16 mouse cellular contexts compared by ENCODE assay signal in genomic region chr12:80011916-80012315, GRCm38 (mm10).
DNase-seq lines count a peak whose midpoint lies in the region; ATAC-seq and TF ChIP-seq lines count a peak whose summit lies in the region.
"Had no signal": no experiment of that assay in that cellular context is flagged by ENCODE, and none has a peak within 500 bp of the region (broad histone marks: within the 10 kb centered on the region; RNA-seq: fewer than 3 reads in every experiment).

No protein-coding gene starts in this region.

- H3K9me3 ChIP-seq in lung, postnatal 0 days (ENCODE audit: low read length), result no peaks in the 10 kb centered on the region
- no peaks in the 10 kb centered on the region for H3K9me3 ChIP-seq in heart, embryonic 16.5 days (replicated peaks; ENCODE audit: control insufficient read depth, low read length)
- no peaks in the 10 kb centered on the region for H3K9me3 ChIP-seq in intestine, embryonic 15.5 days
- H3K9me3 ChIP-seq: forebrain, embryonic 13.5 days; liver, embryonic 13.5 days; neural tube, embryonic 12.5 days had no signal

- no peak overlapping the region for H3K4me2 ChIP-seq in lung, postnatal 0 days (replicated peaks; ENCODE audit: low read depth, low read length)
- no peak overlapping the region for H3K4me2 ChIP-seq in heart, embryonic 16.5 days (ENCODE audit: low read depth, low read length)
- no peak overlapping the region for H3K4me2 ChIP-seq in intestine, embryonic 15.5 days (replicated peaks)
- H3K4me2 ChIP-seq: forebrain, embryonic 13.5 days; hindbrain, embryonic 14.5 days; liver, embryonic 13.5 days; neural tube, embryonic 12.5 days had no signal

- peaks cover 14% of the 10 kb centered on the region for H3K4me1 ChIP-seq in lung, postnatal 0 days (ENCODE audit: insufficient read depth, low read depth, low read length)
- H3K4me1 ChIP-seq in heart, embryonic 16.5 days (ENCODE audit: control insufficient read depth, insufficient read depth, low read length), result peaks cover 35% of the 10 kb centered on the region
- H3K4me1 ChIP-seq in intestine, embryonic 15.5 days (replicated peaks), result peaks cover 11% of the 10 kb centered on the region

- no peaks in the 10 kb centered on the region for H3K36me3 ChIP-seq in lung, postnatal 0 days (ENCODE audit: insufficient read depth, low read length)
- H3K36me3 ChIP-seq in heart, embryonic 16.5 days (ENCODE audit: control insufficient read depth, insufficient read depth), result no peaks in the 10 kb centered on the region
- H3K36me3 ChIP-seq in intestine, embryonic 15.5 days, result no peaks in the 10 kb centered on the region
- H3K36me3 ChIP-seq: liver, embryonic 13.5 days; neural tube, embryonic 12.5 days had no signal

- H3K27me3 ChIP-seq in lung, postnatal 0 days (replicated peaks; ENCODE audit: insufficient read depth, low read length), result no peaks in the 10 kb centered on the region
- H3K27me3 ChIP-seq in heart, embryonic 16.5 days (ENCODE audit: control insufficient read depth, insufficient read depth, low read length), result no peaks in the 10 kb centered on the region
- H3K27me3 ChIP-seq in intestine, embryonic 15.5 days (replicated peaks), result no peaks in the 10 kb centered on the region
- H3K27me3 ChIP-seq: forebrain, embryonic 13.5 days; liver, embryonic 13.5 days; neural tube, embryonic 12.5 days had no signal

- peak; percentile 18 for ATAC-seq in lung, postnatal 0 days
- peak; percentile 76 for ATAC-seq in heart, embryonic 16.5 days (replicated peaks; ENCODE audit: extremely low read depth, insufficient read depth, low FRiP score)
- no peak for ATAC-seq in intestine, embryonic 15.5 days
- ATAC-seq: forebrain, embryonic 13.5 days; intestine, postnatal 0 days had no signal

- TF ChIP-seq EP300 in lung, postnatal 0 days (IDR thresholded peaks at IDR 0.05), result no peak

- WGBS in lung, postnatal 0 days, result 37% methylated on average over 6 of the region's 6 CpGs
- WGBS in heart, embryonic 16.5 days, result 35% methylated on average over 6 of the region's 6 CpGs
- 76% methylated on average over 6 of the region's 6 CpGs for WGBS in intestine, embryonic 15.5 days

- intact Hi-C loops in heart, postnatal 25 days (cut with DNase I), result no loop called here

- peak; percentile 34 to 54 for DNase-seq in heart, adult 18-20 months
- DNase-seq in heart, postnatal 25 days (ENCODE audit: low spot score), result no peak
- DNase-seq in lung, postnatal 0 days (ENCODE audit: low spot score), result peak; percentile 70
- no peak for DNase-seq in lung, postnatal 14 days
- DNase-seq in spleen, adult 18-20 months, result no peak
- no peak for DNase-seq in frontal cortex, postnatal 10 days (ENCODE audit: low spot score in 2 of 2)
- DNase-seq: adrenal gland, postnatal 10 days; cerebellum, adult 8-10 months; kidney, postnatal 36 days; liver, embryonic 13.5 days had no signal

- no peak for TF ChIP-seq CTCF in lung, postnatal 0 days (IDR thresholded peaks at IDR 0.05)

- peak overlapping the region; percentile 58 for H3K27ac ChIP-seq in lung, postnatal 0 days (ENCODE audit: low read length)
- peak overlapping the region; percentile 81 for H3K27ac ChIP-seq in heart, embryonic 16.5 days (ENCODE audit: low read length)
- H3K27ac ChIP-seq in intestine, embryonic 15.5 days, result no peak overlapping the region
- H3K27ac ChIP-seq: forebrain, embryonic 13.5 days; hindbrain, embryonic 14.5 days; liver, embryonic 13.5 days; neural tube, embryonic 12.5 days had no signal

- H3K9ac ChIP-seq in lung, postnatal 0 days (replicated peaks; ENCODE audit: low read depth), result no peak overlapping the region
- no peak overlapping the region for H3K9ac ChIP-seq in heart, embryonic 16.5 days (ENCODE audit: low read length)
- no peak overlapping the region for H3K9ac ChIP-seq in intestine, embryonic 15.5 days
- H3K9ac ChIP-seq: forebrain, embryonic 13.5 days; hindbrain, embryonic 14.5 days; liver, embryonic 13.5 days; neural tube, embryonic 12.5 days had no signal

- H3K4me3 ChIP-seq in lung, postnatal 0 days (ENCODE audit: low read depth, low read length), result no peak overlapping the region
- no peak overlapping the region for H3K4me3 ChIP-seq in heart, embryonic 16.5 days (ENCODE audit: low read length)
- no peak overlapping the region for H3K4me3 ChIP-seq in intestine, embryonic 15.5 days (replicated peaks)
- H3K4me3 ChIP-seq: forebrain, embryonic 13.5 days; liver, embryonic 13.5 days; neural tube, embryonic 12.5 days had no signal

Comparison
In these comparisons a context has a peak if more than half of its experiments do, and no peak if none do; other contexts are left out.
1. DNase-seq: peak in heart, adult 18-20 months (2 of 2) and lung, postnatal 0 days (single experiment); none in heart, postnatal 25 days (single experiment), lung, postnatal 14 days (single experiment), spleen, adult 18-20 months (0 of 2) and frontal cortex, postnatal 10 days (0 of 2).